Comparison of ENCODE assay signal across 24 mouse cellular contexts in the genomic region with DNA sequence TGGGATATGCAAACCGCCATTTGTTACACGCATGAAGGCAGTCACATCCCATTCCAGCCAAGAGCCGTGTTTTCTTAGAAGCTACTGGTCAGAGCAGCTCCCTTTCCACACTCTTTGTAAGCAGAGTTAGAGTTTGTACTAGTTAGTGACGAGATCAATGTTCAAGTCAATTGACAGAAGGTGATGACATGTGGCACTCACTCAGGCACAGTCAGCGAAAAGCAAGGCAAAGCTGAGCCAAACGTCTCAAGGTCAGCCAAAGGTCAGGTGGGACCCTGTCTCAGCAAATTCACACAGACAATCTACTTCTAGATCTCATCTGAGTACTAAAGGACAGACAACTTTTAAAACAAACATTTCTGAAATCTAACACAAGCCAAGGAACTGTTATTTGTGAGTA. TPM values are rescaled to one million over a fixed set of nuclear protein-coding genes. Genes with fewer than 3 reads are reported as not detected.
DNase-seq lines count a peak whose midpoint lies in the region; ATAC-seq and TF ChIP-seq lines count a peak whose summit lies in the region.
"Had no signal": no experiment of that assay in that cellular context is flagged by ENCODE, and none has a peak within 500 bp of the region (broad histone marks: within the 10 kb centered on the region; RNA-seq: fewer than 3 reads in every experiment).

No protein-coding gene starts in this region.

- H3K9me3 ChIP-seq in heart, embryonic 11.5 days (replicated peaks; ENCODE audit: control insufficient read depth, low read length), result no peaks in the 10 kb centered on the region
- H3K9me3 ChIP-seq in kidney, embryonic 15.5 days (replicated peaks), result no peaks in the 10 kb centered on the region
- H3K9me3 ChIP-seq: forebrain, embryonic 13.5 days; heart, embryonic 13.5 days; hindbrain, embryonic 12.5 days; midbrain, embryonic 15.5 days; neural tube, embryonic 12.5 days had no signal

- no peak overlapping the region for H3K4me2 ChIP-seq in heart, embryonic 11.5 days
- H3K4me2 ChIP-seq in kidney, embryonic 15.5 days, result no peak overlapping the region
- H3K4me2 ChIP-seq: forebrain, embryonic 13.5 days; heart, embryonic 13.5 days; hindbrain, embryonic 12.5 days; midbrain, embryonic 15.5 days; neural tube, embryonic 12.5 days had no signal

- peaks cover 3% of the 10 kb centered on the region; the same call in 1 of the 2 replicates for H3K4me1 ChIP-seq in heart, embryonic 11.5 days (ENCODE audit: control insufficient read depth, insufficient read depth, low read length)
- H3K4me1 ChIP-seq in kidney, embryonic 15.5 days, result 0 out of 2 replicates have a peak, but pooled peaks cover 2% of the 10 kb centered on the region
- H3K4me1 ChIP-seq in cerebellum, adult 2 months (ENCODE audit: control insufficient read depth, insufficient read depth, low read length), result no peaks in the 10 kb centered on the region
- H3K4me1 ChIP-seq: forebrain, embryonic 13.5 days; midbrain, embryonic 15.5 days; neural tube, embryonic 12.5 days had no signal

- no peak for TF ChIP-seq POLR2A in cerebellum, adult 2 months (IDR thresholded peaks at IDR 0.05; ENCODE audit: borderline replicate concordance, insufficient read depth, low read length)

- no peak overlapping the region for H3K4me3 ChIP-seq in heart, embryonic 11.5 days (ENCODE audit: low read depth, low read length)
- H3K4me3 ChIP-seq in kidney, embryonic 15.5 days (replicated peaks), result no peak overlapping the region
- H3K4me3 ChIP-seq in cerebellum, adult 2 months (replicated peaks; ENCODE audit: insufficient read depth, low read depth, low read length), result no peak overlapping the region
- H3K4me3 ChIP-seq: forebrain, embryonic 13.5 days; gastrocnemius, adult 2 months; heart, embryonic 13.5 days; hindbrain, embryonic 12.5 days; layer of hippocampus, adult 2 months; midbrain, embryonic 15.5 days; neural tube, embryonic 12.5 days had no signal

- no peak overlapping the region for H3K9ac ChIP-seq in heart, embryonic 11.5 days (ENCODE audit: low read depth, low read length)
- no peak overlapping the region for H3K9ac ChIP-seq in kidney, embryonic 15.5 days
- H3K9ac ChIP-seq: forebrain, embryonic 13.5 days; heart, embryonic 13.5 days; hindbrain, embryonic 12.5 days; liver, embryonic 14.5 days; midbrain, embryonic 15.5 days; neural tube, embryonic 12.5 days had no signal

- ATAC-seq in heart, embryonic 11.5 days (replicated peaks; ENCODE audit: insufficient number of reproducible peaks, low FRiP score, low TSS enrichment), result 0 out of 2 replicates have a peak, but pooled peaks have one; percentile 28
- no peak for ATAC-seq in kidney, embryonic 15.5 days (replicated peaks; ENCODE audit: low FRiP score)
- ATAC-seq: forebrain, embryonic 13.5 days; intestine, postnatal 0 days; midbrain, embryonic 15.5 days had no signal

- WGBS in heart, embryonic 11.5 days (ENCODE audit: insufficient replicate concordance), result 54% methylated on average over 6 of the region's 6 CpGs
- WGBS in kidney, embryonic 15.5 days, result 71% methylated on average over 6 of the region's 6 CpGs
- 74% methylated on average over 6 of the region's 6 CpGs for WGBS in cerebellum, adult 2 months

- no peak for TF ChIP-seq CTCF in cerebellum, adult 2 months (IDR thresholded peaks at IDR 0.05; ENCODE audit: borderline replicate concordance, insufficient read depth, low read depth, low read length)

- peaks cover 7% of the 10 kb centered on the region; the same call in 1 of the 2 replicates for H3K36me3 ChIP-seq in heart, embryonic 11.5 days (ENCODE audit: control insufficient read depth, insufficient read depth, low read length)
- H3K36me3 ChIP-seq in kidney, embryonic 15.5 days, result peaks cover 51% of the 10 kb centered on the region

- H3K27me3 ChIP-seq in heart, embryonic 11.5 days (ENCODE audit: control insufficient read depth, insufficient read depth, low read length), result no peaks in the 10 kb centered on the region
- H3K27me3 ChIP-seq in kidney, embryonic 15.5 days, result no peaks in the 10 kb centered on the region
- H3K27me3 ChIP-seq in cerebellum, adult 2 months (ENCODE audit: control insufficient read depth, insufficient read depth, low read length), result no peaks in the 10 kb centered on the region
- H3K27me3 ChIP-seq: forebrain, embryonic 13.5 days; heart, embryonic 13.5 days; hindbrain, embryonic 12.5 days; midbrain, embryonic 15.5 days; neural tube, embryonic 12.5 days had no signal

- no peak for DNase-seq in heart, adult 18-20 months
- peak; percentile 28 to 45 for DNase-seq in kidney, postnatal 36 days
- DNase-seq in lung, postnatal 10 days, result peak; percentile 36
- DNase-seq in lung, adult 18-20 months, result no peak
- no peak for DNase-seq in cerebellum, adult 2 months
- DNase-seq: adrenal gland, postnatal 14 days; cerebellum, adult 9-10 months; gastrocnemius, adult 2 months; heart, postnatal 14 days; right cerebral cortex, postnatal 14 days; thymus, adult 2 months had no signal

- H3K27ac ChIP-seq in heart, embryonic 11.5 days (ENCODE audit: low read depth, low read length), result no peak overlapping the region
- H3K27ac ChIP-seq in kidney, embryonic 15.5 days, result no peak overlapping the region
- no peak overlapping the region for H3K27ac ChIP-seq in cerebellum, adult 2 months (ENCODE audit: insufficient read depth, low read length)
- H3K27ac ChIP-seq: forebrain, embryonic 13.5 days; gastrocnemius, adult 2 months; hindbrain, embryonic 12.5 days; layer of hippocampus, adult 2 months; liver, embryonic 14.5 days; macrophage; midbrain, embryonic 15.5 days; neural tube, embryonic 12.5 days; stomach, postnatal 0 days had no signal

RNA-seq across cellular contexts. Expression of a gene that starts 36.4 kb away (rescaled TPM):
- 60.4 and 63.3 TPM in 2 replicates for polyA plus RNA-seq in heart, embryonic 11.5 days (2014; fragmentation: Nextera tagmentation; extraction: Ambion mirVana)
- total RNA-seq in heart, adult 18-20 months (2021), result 10 to 100 TPM; 34.3 to 37.1 TPM
- 79.9 and 82.5 TPM in 2 replicates for polyA plus RNA-seq in kidney, embryonic 15.5 days (2015; fragmentation: Nextera tagmentation; extraction: Ambion mirVana)
- polyA plus RNA-seq in cerebellum, adult 2 months (2012; rRNA removed), result 200 and 201 TPM in 2 replicates

RNA-seq across cellular contexts. Expression of a gene that starts 57.0 kb away (rescaled TPM):
- 829 and 847 TPM in 2 replicates for polyA plus RNA-seq in heart, embryonic 11.5 days (2014; fragmentation: Nextera tagmentation; extraction: Ambion mirVana)
- 10 to 100 TPM; 23.8 to 29.1 TPM for total RNA-seq in heart, adult 18-20 months (2021)
- polyA plus RNA-seq in kidney, embryonic 15.5 days (2015; fragmentation: Nextera tagmentation; extraction: Ambion mirVana), result 51.7 and 109 TPM in 2 replicates
- polyA plus RNA-seq in cerebellum, adult 2 months (2012; rRNA removed), result 2.7 and 4.1 TPM in 2 replicates
- total RNA-seq: MEL had no signal
- polyA plus RNA-seq: macrophage had no signal

Comparison
In these comparisons a context has a peak if more than half of its experiments do, and no peak if none do; other contexts are left out.
1. DNase-seq: peak in kidney, postnatal 36 days (2 of 2) and lung, postnatal 10 days (single experiment); none in heart, adult 18-20 months (0 of 2), lung, adult 18-20 months (0 of 2) and cerebellum, adult 2 months (0 of 2).